Mouse (Mus musculus) hindbrain, embryonic 16.5 days (tissue): Measurements from ENCODE around the gene Pan2. TPM values are rescaled to one million over a fixed set of nuclear protein-coding genes. Genes with fewer than 3 reads are reported as not detected.
A peak's percentile ranks its signal among the peaks of the same experiment; 100 is the strongest.

ENCODE experiments used
- ATAC-seq: fragments of 200-750 bp; cut with Nextera tagmentation; 2 replicates; pipeline ENCODE4 v1.8.0; 2017; ENCODE audit warnings: moderate TSS enrichment, moderate library complexity
- H3K27ac ChIP-seq: fragments of 300-500 bp; sonication (generic); 2 replicates; pipeline ENCODE4 v1.5.1; 2014; ENCODE audit warnings: low read depth, mild to moderate bottlenecking, control low read depth, low read length, moderate library complexity
- H3K27me3 ChIP-seq: fragments of 300-500 bp; sonication (generic); replicated peaks from 2 replicates; pipeline ENCODE4 v1.6.1; 2014; ENCODE audit warnings: low read length; ENCODE audit not compliant: control insufficient read depth, insufficient read depth
- H3K36me3 ChIP-seq: fragments of 300-500 bp; sonication (generic); 2 replicates; pipeline ENCODE4 v1.6.1; 2014; ENCODE audit warnings: mild to moderate bottlenecking, low read length, moderate library complexity, mixed read lengths; ENCODE audit not compliant: control insufficient read depth, insufficient read depth
- H3K4me1 ChIP-seq: fragments of 300-500 bp; sonication (generic); 2 replicates; pipeline ENCODE4 v1.6.1; 2014; ENCODE audit warnings: low read depth, low read length; ENCODE audit not compliant: control insufficient read depth, insufficient read depth
- H3K4me2 ChIP-seq: fragments of 300-500 bp; sonication (generic); 2 replicates; pipeline ENCODE4 v1.6.1; 2014; ENCODE audit warnings: mild to moderate bottlenecking, low read length, control low read depth, moderate library complexity
- H3K4me3 ChIP-seq: fragments of 300-500 bp; sonication (generic); 2 replicates; pipeline ENCODE4 v1.5.1; 2014; ENCODE audit warnings: mild to moderate bottlenecking, low read length, control low read depth, moderate library complexity
- H3K9ac ChIP-seq: fragments of 300-500 bp; sonication (generic); 2 replicates; pipeline ENCODE4 v1.6.1; 2014; ENCODE audit warnings: low read depth, mild to moderate bottlenecking, control low read depth, low read length, moderate library complexity
- H3K9me3 ChIP-seq: fragments of 300-500 bp; sonication (generic); 2 replicates; pipeline ENCODE4 v1.6.1; 2014; ENCODE audit warnings: mild to moderate bottlenecking, low read length, moderate library complexity; ENCODE audit not compliant: control insufficient read depth
- WGBS: fragments of 180-500 bp; shearing (Covaris S2); extraction: QIAGEN DNeasy Blood & Tissue Kit; methylation state at CpG from one replicate; pipeline ENCODE4 v1.1.7; 2014; 5-methylcytosine and 5-hydroxymethylcytosine counted together
- polyA plus RNA-seq: library from polyadenylated mRNA; unstranded; fragments of >200 nt; fragmentation: Nextera tagmentation; extraction: Ambion mirVana; gene quantifications from 2 replicates; pipeline ENCODE4 v1.2.1, GENCODE M21; 2015

The Pan2 gene
- polyA plus RNA-seq, 1 experiment from 2014 or later: 18.2 TPM

DNA sequence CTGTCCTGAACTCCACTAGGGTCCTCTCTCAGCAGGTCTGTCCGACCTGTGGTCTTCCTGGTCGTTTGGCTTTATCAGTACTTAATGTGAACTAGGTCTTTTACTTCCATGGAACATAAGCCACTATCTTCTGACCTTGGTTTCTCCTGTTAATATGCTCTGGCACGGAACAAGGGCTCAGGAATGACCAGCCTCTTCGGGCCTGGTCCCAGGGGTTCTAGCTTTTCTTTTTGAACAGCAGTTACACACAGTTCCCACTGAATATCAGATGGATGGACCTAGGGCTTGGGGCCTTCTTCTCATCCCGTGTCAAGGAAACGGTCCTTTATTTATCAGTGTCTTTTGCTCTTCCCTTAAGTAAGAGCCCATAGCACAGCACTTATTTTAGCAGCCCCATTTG, 58.7 kb downstream of the Pan2 start:
- H3K4me2 ChIP-seq: no peak overlapping the region
- WGBS: 89% methylated on average over 6 of the region's 6 CpGs
- no peak for ATAC-seq

DNA sequence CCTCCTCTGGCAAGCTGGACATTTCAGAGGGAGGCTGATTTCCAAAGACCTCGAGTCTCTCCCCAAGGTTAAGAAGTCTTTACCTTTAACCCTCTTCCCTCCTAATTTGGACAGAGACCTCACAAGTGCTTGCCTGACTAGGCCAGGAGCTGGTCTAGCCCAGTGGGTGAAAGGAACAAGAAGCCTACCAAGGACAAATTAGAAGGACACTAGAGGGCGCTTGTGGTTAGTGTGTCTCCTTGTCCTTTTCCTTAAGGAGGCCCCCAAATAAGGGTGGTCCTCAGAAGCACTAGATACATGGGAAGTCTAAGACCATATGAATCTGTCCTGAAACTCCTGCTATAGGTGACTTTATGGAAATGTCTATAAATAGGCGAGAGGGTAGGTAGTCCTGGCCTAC, 59.4 kb downstream of the Pan2 start:
- Histone ChIP-seq H3K36me3 (peaks cover 38% of the 10 kb centered on the region), H3K4me2 (no peak overlapping the region), H3K27me3 (no peaks in the 10 kb centered on the region), H3K9me3 (no peaks in the 10 kb centered on the region), H3K9ac (no peak overlapping the region), H3K4me3 (no peak overlapping the region), H3K27ac (no peak overlapping the region), H3K4me1 (peaks cover 4% of the 10 kb centered on the region)
- 47% methylated on average over 3 of the region's 3 CpGs for WGBS
- ATAC-seq: peak; percentile 35; the same call in 1 of the 2 replicates

More for the DNA sequence above, 58.7 kb downstream of the Pan2 start:
- Histone ChIP-seq H3K27ac (no peak overlapping the region), H3K4me1 (no peaks in the 10 kb centered on the region), H3K27me3 (no peaks in the 10 kb centered on the region), H3K9me3 (no peaks in the 10 kb centered on the region), H3K9ac (no peak overlapping the region), H3K36me3 (peaks cover 40% of the 10 kb centered on the region), H3K4me3 (no peak overlapping the region)

DNA sequence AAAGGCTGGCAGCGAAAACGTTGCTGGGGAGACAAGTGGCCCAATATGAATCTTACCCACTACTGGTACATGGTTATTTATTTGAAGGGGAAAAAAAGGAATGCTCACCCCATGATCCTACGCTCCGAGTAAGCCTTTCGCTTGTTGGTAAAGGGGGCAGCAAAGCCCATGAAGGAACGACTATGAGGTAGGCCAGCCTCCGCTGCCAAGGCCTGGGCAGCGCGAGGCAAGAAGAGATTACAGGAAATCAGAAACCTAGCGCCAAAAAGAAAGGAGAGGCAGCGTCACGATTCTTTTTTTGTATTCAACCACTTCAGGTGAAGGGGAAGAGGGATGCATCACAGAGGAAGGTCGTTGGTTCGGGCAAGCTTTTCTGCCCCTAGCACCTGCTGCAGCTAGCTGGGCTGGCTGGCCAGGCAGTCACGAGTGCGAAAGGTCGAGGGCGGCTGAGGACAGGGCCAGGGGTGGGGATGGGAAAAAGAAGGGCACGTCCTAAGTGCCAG, 64.8 kb downstream of the Pan2 start:
- Histone ChIP-seq H3K9ac (peak overlapping the region; percentile 82), H3K27ac (peak overlapping the region; percentile 97), H3K4me1 (peaks cover 15% of the 10 kb centered on the region), H3K9me3 (no peaks in the 10 kb centered on the region), H3K27me3 (no peaks in the 10 kb centered on the region), H3K4me3 (peak overlapping the region; percentile 78), H3K36me3 (peaks cover 11% of the 10 kb centered on the region), H3K4me2 (peak overlapping the region; percentile 91)
- no peak for ATAC-seq
- 14% methylated on average over 19 of the region's 19 CpGs for WGBS

DNA sequence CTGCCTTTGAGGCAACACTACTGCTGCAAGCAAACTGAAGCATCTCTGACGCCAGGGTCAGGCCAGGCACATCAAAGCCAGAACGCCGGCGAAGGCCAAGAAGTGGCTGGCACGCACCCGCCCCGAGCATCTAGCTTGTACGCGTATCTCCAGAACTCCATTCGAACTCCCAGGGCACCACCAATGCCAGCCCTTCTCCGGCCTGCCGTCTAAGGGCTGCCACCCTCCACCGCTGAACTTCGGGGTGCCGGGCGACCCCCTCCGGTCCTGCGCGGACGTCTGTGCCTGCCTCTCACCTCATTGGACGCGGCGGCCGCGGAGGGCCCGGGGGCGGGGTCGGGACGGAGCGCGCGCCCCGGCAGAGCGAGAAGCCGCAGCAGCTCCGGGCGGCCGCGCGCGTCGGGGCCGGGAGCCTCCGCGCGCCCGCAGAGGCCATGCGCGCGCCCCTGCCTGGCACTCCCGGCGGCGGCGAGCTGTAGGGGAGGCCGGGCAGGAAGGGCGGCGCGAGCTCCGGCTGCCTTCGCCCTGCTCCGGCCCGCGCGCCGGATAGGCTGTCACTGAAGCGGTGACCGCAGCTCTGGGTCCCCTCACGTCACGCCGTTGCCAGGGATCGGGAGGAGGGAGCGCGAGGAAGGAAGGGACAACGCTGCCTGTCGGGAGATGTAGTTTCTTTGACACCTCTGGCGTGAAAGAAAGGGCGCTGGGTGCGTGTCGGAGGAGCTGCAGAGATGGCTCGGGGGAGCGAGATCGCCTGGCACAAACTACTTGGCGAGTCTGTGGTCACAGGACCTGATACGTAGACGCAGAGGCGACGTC, 65.5 kb downstream of the Pan2 start, which contains the start of gene Coq10a:
Gene Coq10a (minus strand): TSS at position 596 of the 816 bp plus-strand sequence.
- Histone ChIP-seq H3K4me3 (peak within 1 kb of the TSS; percentile 78), H3K27me3 (no peaks in the 10 kb centered on the region), H3K36me3 (peaks cover 5% of the 10 kb centered on the region), H3K4me1 (peaks cover 15% of the 10 kb centered on the region), H3K27ac (peak within 1 kb of the TSS; percentile 97), H3K9ac (peak within 1 kb of the TSS; percentile 82), H3K9me3 (no peaks in the 10 kb centered on the region), H3K4me2 (peak within 1 kb of the TSS; percentile 91)
- peak; percentile 96 for ATAC-seq
- WGBS: 0% methylated on average over 71 of the region's 87 CpGs

DNA sequence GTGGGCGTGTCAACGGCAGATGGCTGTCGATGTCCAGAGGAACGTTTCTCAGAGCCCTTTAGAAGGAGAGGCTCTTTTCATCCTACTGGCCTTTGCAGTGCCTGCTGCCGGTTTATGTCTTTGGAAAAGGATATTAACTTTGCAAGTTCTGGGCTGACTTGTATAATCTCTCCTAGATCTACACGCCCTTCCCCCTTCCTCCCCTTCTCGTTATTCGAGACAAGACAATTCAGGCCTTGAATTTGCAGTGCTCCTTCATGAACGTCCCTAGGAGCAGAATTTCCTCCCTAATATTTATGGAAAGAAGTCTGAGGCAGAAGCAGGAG, 66.0 kb downstream of the Pan2 start:
- Histone ChIP-seq H3K27ac (peak overlapping the region; percentile 97), H3K36me3 (peaks cover 4% of the 10 kb centered on the region; the same call in 1 of the 2 replicates), H3K27me3 (no peaks in the 10 kb centered on the region), H3K4me1 (peaks cover 15% of the 10 kb centered on the region), H3K9me3 (no peaks in the 10 kb centered on the region), H3K9ac (peak overlapping the region; percentile 82), H3K4me2 (peak overlapping the region; percentile 91), H3K4me3 (peak overlapping the region; percentile 78)
- ATAC-seq: no peak
- WGBS: 3% methylated on average over 9 of the region's 9 CpGs

DNA sequence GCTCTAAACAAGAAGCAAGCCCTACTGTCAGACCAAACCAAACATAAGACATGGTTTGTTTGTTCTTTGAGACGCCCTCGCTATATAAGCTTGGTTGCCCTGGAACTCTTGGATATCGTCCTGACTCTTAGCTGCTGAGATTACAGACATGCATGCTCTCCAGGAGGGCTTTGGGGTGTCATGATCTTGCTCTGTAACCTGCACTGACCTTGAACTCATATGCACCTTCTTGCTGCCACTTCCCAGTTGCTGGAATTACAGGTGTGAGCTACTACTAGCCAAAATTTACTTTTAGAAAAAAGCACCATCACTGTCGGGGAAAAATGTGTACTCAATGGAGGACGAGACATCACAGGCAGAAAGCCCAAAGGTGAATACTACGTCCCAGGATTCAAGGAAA, 66.5 kb downstream of the Pan2 start:
- H3K36me3 ChIP-seq: peaks cover 4% of the 10 kb centered on the region; the same call in 1 of the 2 replicates
- H3K9ac ChIP-seq: peak overlapping the region; percentile 82
- WGBS: 80% methylated on average over 6 of the region's 6 CpGs
- no peak for ATAC-seq
- H3K9me3 ChIP-seq: no peaks in the 10 kb centered on the region
- no peaks in the 10 kb centered on the region for H3K27me3 ChIP-seq
- peak overlapping the region; percentile 91 for H3K4me2 ChIP-seq
- peaks cover 15% of the 10 kb centered on the region for H3K4me1 ChIP-seq
- H3K4me3 ChIP-seq: peak overlapping the region; percentile 78
- peak overlapping the region; percentile 97 for H3K27ac ChIP-seq

DNA sequence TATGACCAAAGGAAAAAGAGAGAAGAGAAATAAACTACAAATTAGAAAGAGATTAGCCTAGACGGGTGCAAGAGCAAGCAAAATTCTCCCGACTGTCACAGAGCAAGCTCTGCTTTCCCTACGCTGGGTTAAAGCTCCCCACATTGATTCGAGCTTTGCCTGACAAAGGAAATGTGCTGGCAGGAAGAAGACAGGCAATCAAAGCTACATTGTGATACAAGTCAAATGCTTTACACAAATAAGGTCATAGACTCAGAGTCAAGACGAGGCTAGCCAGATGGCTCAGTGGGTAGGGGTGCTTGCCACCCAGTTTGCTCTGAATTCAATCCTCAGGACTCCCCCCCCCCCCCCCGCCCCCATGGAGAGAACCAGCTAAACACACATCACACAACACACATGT, 66.9 kb downstream of the Pan2 start:
- Histone ChIP-seq H3K27me3 (no peaks in the 10 kb centered on the region), H3K4me2 (no peak overlapping the region), H3K36me3 (peaks cover 4% of the 10 kb centered on the region; the same call in 1 of the 2 replicates), H3K4me1 (peaks cover 15% of the 10 kb centered on the region), H3K27ac (no peak overlapping the region; the same call in 1 of the 2 replicates), H3K4me3 (no peak overlapping the region), H3K9ac (no peak overlapping the region), H3K9me3 (no peaks in the 10 kb centered on the region)
- ATAC-seq: no peak
- WGBS: 49% methylated on average over 6 of the region's 6 CpGs

DNA sequence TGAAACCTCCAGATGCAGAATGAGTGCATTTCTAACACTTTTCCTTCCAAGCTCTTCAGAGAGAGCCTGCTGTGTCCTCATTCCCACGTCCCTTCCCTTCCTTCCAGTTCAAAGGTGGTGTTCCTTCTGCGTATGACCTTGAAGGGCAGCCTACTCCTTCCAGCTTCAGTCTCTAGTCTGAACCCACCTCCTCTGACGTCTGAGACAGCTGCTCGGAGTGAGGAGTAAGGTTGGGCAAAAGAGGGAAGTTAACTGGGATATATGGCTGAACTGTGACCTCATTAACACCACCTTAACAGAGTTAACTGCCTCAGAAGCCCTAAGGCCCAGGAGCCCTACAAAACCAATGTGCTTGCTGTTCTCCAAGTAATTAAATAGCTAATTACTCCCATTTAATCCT, 67.5 kb downstream of the Pan2 start:
- Histone ChIP-seq H3K4me3 (no peak overlapping the region), H3K27me3 (no peaks in the 10 kb centered on the region), H3K9me3 (no peaks in the 10 kb centered on the region), H3K9ac (no peak overlapping the region), H3K4me2 (no peak overlapping the region), H3K27ac (no peak overlapping the region), H3K4me1 (peaks cover 15% of the 10 kb centered on the region), H3K36me3 (no peaks in the 10 kb centered on the region)
- WGBS: 58% methylated on average over 4 of the region's 4 CpGs
- no peak for ATAC-seq
